Mouse (Mus musculus) kidney, adult 2 months (tissue): ENCODE measurements around the gene Cdc123. TPM values are rescaled to one million over a fixed set of nuclear protein-coding genes. Genes with fewer than 3 reads are reported as not detected.

Experiments
- DNase-seq: peaks from one replicate; pipeline ENCODE4 v3.0.0; 2021
- H3K27ac ChIP-seq: fragments of 200-500 bp; 2 replicates; pipeline ENCODE4 v1.5.1; 2012; ENCODE audit warnings: low read depth, low read length, control low read depth, inconsistent platforms; ENCODE audit not compliant: insufficient read depth
- H3K27me3 ChIP-seq: fragments of 200-500 bp; replicated peaks from 2 replicates; pipeline ENCODE4 v1.6.1; 2012; ENCODE audit warnings: mild to moderate bottlenecking, moderate library complexity, low read length, inconsistent platforms; ENCODE audit not compliant: control insufficient read depth, insufficient read depth
- H3K36me3 ChIP-seq: fragments of 200-500 bp; 2 replicates; pipeline ENCODE4 v1.6.1; 2012; ENCODE audit warnings: mild to moderate bottlenecking, moderate library complexity, low read length, inconsistent platforms; ENCODE audit not compliant: control insufficient read depth, insufficient read depth
- H3K4me1 ChIP-seq: fragments of 200-500 bp; 2 replicates; pipeline ENCODE4 v1.6.1; 2011; ENCODE audit warnings: low read length; ENCODE audit not compliant: control insufficient read depth, insufficient read depth
- H3K4me3 ChIP-seq: fragments of 200-500 bp; 2 replicates; pipeline ENCODE4 v1.5.1; 2011; ENCODE audit warnings: mild to moderate bottlenecking, low read depth, low read length, control low read depth; ENCODE audit not compliant: insufficient read depth
- CTCF ChIP-seq: fragments of 200-500 bp; conservative IDR thresholded peaks from 2 replicates; pipeline ENCODE4 v1.5.1; 2011; ENCODE audit warnings: low read depth, mild to moderate bottlenecking, control low read depth, low read length, moderate library complexity, mixed read lengths; ENCODE audit not compliant: insufficient read depth, insufficient read length
- POLR2A ChIP-seq: fragments of 200-500 bp; IDR thresholded peaks from one replicate; pipeline ENCODE4 v1.6.1; 2011; ENCODE audit warnings: low read depth, low read length, control low read depth
- WGBS: fragments of 180-500 bp; shearing (Covaris S2); methylation state at CpG from one replicate; pipeline ENCODE4 v1.1.7; 2018; 5-methylcytosine and 5-hydroxymethylcytosine counted together
- polyA plus RNA-seq: library from polyadenylated mRNA; depleted of rRNA; stranded (reverse); fragments of >200 nt; gene quantifications from 2 replicates; pipeline ENCODE4 v1.2.3, GENCODE M21; 2012

The Cdc123 gene
- polyA plus RNA-seq, 1 experiment = 74.7 TPM

GRCm38 (mm10) chr2:5787391-5787790 is 57.6 kb downstream of the Cdc123 start:
- DNase-seq = no peak
- TF ChIP-seq POLR2A (no peak), CTCF (no peak)
- Histone ChIP-seq H3K4me1 (no peaks in the 10 kb centered on the region), H3K27ac (no peak overlapping the region), H3K36me3 (no peaks in the 10 kb centered on the region), H3K4me3 (no peak overlapping the region), H3K27me3 (no peaks in the 10 kb centered on the region)
- WGBS = 90% methylated on average over 3 of the region's 3 CpGs

- DNase-seq = no peak
- Histone ChIP-seq H3K4me1 (no peaks in the 10 kb centered on the region), H3K27ac (no peak overlapping the region), H3K27me3 (no peaks in the 10 kb centered on the region), H3K36me3 (no peaks in the 10 kb centered on the region), H3K4me3 (no peak overlapping the region)
- TF ChIP-seq CTCF (no peak), POLR2A (no peak)
- WGBS = 81% methylated on average over 2 of the region's 2 CpGs
These were observed 72.5 kb downstream of the Cdc123 start for GRCm38 (mm10) chr2:5772464-5772863.

GRCm38 (mm10) chr2:5770708-5771241 is 74.2 kb downstream of the Cdc123 start:
- peak; percentile 51 for DNase-seq
- no peak for TF ChIP-seq POLR2A
- TF ChIP-seq CTCF = peak; percentile 29; the same call in 1 of the 2 replicates
- Histone ChIP-seq H3K4me3 (no peak overlapping the region), H3K27me3 (no peaks in the 10 kb centered on the region), H3K27ac (no peak overlapping the region), H3K36me3 (no peaks in the 10 kb centered on the region), H3K4me1 (no peaks in the 10 kb centered on the region)
- WGBS = 37% methylated on average over 8 of the region's 8 CpGs

GRCm38 (mm10) chr2:5769630-5770029 is 75.3 kb downstream of the Cdc123 start:
- H3K4me3 ChIP-seq = no peak overlapping the region
- TF ChIP-seq POLR2A = no peak
- TF ChIP-seq CTCF = no peak
- no peaks in the 10 kb centered on the region for H3K27me3 ChIP-seq
- no peaks in the 10 kb centered on the region for H3K4me1 ChIP-seq
- DNase-seq = no peak
- no peak overlapping the region for H3K27ac ChIP-seq
- no peaks in the 10 kb centered on the region for H3K36me3 ChIP-seq

- TF ChIP-seq CTCF (no peak), POLR2A (no peak)
- no peak for DNase-seq
- H3K27me3 ChIP-seq = no peaks in the 10 kb centered on the region
- no peak overlapping the region for H3K4me3 ChIP-seq
- WGBS = 92% methylated on average over 4 of the region's 4 CpGs
- no peak overlapping the region for H3K27ac ChIP-seq
- no peaks in the 10 kb centered on the region for H3K4me1 ChIP-seq
- no peaks in the 10 kb centered on the region for H3K36me3 ChIP-seq
These were observed 76.0 kb downstream of the Cdc123 start for GRCm38 (mm10) chr2:5768946-5769345.

GRCm38 (mm10) chr2:5762031-5762430 is 82.9 kb downstream of the Cdc123 start:
- no peaks in the 10 kb centered on the region for H3K4me1 ChIP-seq
- H3K27me3 ChIP-seq = no peaks in the 10 kb centered on the region
- DNase-seq = no peak
- no peak overlapping the region for H3K4me3 ChIP-seq
- 96% methylated on average over 3 of the region's 3 CpGs for WGBS
- TF ChIP-seq CTCF (no peak), POLR2A (no peak)
- no peaks in the 10 kb centered on the region for H3K36me3 ChIP-seq
- H3K27ac ChIP-seq = no peak overlapping the region

- TF ChIP-seq POLR2A = no peak
- TF ChIP-seq CTCF = no peak
- no peak for DNase-seq
These were observed 84.4 kb downstream of the Cdc123 start for GRCm38 (mm10) chr2:5760479-5761008.

More at GRCm38 (mm10) chr2:5760479-5761008, 84.4 kb downstream of the Cdc123 start:
- Histone ChIP-seq H3K27me3 (no peaks in the 10 kb centered on the region), H3K27ac (no peak overlapping the region), H3K4me3 (no peak overlapping the region), H3K4me1 (no peaks in the 10 kb centered on the region), H3K36me3 (no peaks in the 10 kb centered on the region)
- WGBS = 93% methylated on average over 8 of the region's 8 CpGs
